Mouse (Mus musculus) liver, adult 2 months (tissue): ENCODE measurements around the gene Prpf4.

Source experiments
- CTCF ChIP-seq: fragments of 200-500 bp; IDR thresholded peaks from 2 replicates; pipeline ENCODE4 v1.5.1; 2011; ENCODE audit warnings: low read depth, low read length, control low read depth
- POLR2A ChIP-seq: fragments of 200-500 bp; IDR thresholded peaks from 2 replicates; pipeline ENCODE4 v1.6.1; 2011; ENCODE audit warnings: low read length, control low read depth; ENCODE audit not compliant: insufficient read depth; ENCODE audit errors: extremely low read depth

GRCm38 (mm10) chr4:62440986-62441385, 32.4 kb downstream of the Prpf4 start:
- TF ChIP-seq POLR2A (no peak), CTCF (no peak)
